Mouse (Mus musculus): ENCODE data around the gene Angpt4.

DNA sequence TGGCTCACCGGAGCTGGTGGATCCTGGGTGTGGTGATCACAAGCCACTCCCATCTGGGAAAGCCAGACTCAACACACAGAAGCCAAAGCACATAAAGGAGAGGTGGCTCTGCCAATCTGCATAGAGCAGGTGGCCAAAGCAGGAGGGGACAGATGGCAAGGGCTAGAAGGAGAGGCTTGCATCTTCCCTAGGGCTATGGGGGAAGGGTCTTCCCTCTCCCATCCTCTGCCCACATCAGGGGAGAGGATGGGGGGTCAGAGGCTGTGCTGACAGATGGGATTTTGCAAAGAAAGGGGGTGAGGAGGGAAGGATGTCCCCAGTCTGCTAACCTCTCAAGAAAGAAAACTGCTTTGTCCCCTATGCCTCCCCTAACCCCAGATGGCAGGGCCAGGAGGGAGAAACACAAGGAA is 80.0 kb downstream of the Angpt4 start:
- TF ChIP-seq CTCF (IDR thresholded peaks at IDR 0.05; ENCODE audit: low read depth, low read length) (no peak), POLR2A (IDR thresholded peaks at IDR 0.05; ENCODE audit: extremely low read depth, insufficient read depth, low read length) (no peak)

All from liver, adult 2 months (tissue).